Mouse (Mus musculus): ENCODE results near the gene Gm21915.

DNA sequence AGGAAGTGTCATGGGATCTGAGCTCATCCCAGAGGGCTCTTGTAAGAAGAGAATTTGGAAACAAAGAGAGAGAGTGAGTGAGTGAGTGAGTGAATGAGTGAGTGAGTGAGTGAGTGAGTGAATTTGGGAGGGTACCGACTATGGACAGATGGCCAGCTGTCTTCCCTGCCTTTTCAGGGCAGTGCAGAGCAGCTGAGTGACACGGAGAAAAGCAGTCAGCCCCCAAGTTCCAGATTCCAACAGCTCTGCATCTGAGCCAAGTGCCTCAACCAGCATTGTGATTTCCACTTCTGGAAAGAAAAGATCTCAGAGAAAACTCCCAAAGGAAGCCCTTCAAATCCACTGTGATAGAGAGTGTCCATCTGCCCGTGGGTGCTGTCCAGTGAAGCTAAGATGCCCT, 39.2 kb downstream of the Gm21915 start:
- TF ChIP-seq CTCF (IDR thresholded peaks at IDR 0.05; ENCODE audit: low read depth, low read length) (no peak), GATA1 (IDR thresholded peaks at IDR 0.05; ENCODE audit: borderline replicate concordance, low read length) (no peak), TAL1 (conservative IDR thresholded peaks at IDR 0.05; ENCODE audit: low read depth, low read length) (no peak)

Data from G1E (cell line).